Mouse (Mus musculus) CH12.LX (cell line): ENCODE data around the gene Olfr1410.
A peak's percentile ranks its signal among the peaks of the same experiment; 100 is the strongest.

Experiments
- CHD2 ChIP-seq: IDR thresholded peaks from 2 replicates; pipeline ENCODE4 v1.6.1; 2011; ENCODE audit warnings: low read length, improper control_type of control experiment
- CTCF ChIP-seq, 2 experiments: IDR thresholded peaks in 1 of 2; conservative IDR thresholded peaks in 1 of 2; 2 replicates each; pipeline ENCODE4 v1.5.1; 2011 to 2012; ENCODE audit warnings: low read depth in 2 of 2, low read length in 2 of 2, improper control_type of control experiment in 1 of 2, inconsistent platforms in 1 of 2, mild to moderate bottlenecking in 1 of 2, moderate library complexity in 1 of 2
- E2F4 ChIP-seq: IDR thresholded peaks from 2 replicates; pipeline ENCODE4 v1.6.1; 2011; ENCODE audit warnings: low read depth, low read length, improper control_type of control experiment; ENCODE audit not compliant: insufficient replicate concordance
- ELF1 ChIP-seq: IDR thresholded peaks from 2 replicates; pipeline ENCODE4 v1.6.1; 2014; ENCODE audit warnings: low read depth, mild to moderate bottlenecking, inconsistent platforms, low read length, improper control_type of control experiment
- MEF2A ChIP-seq: IDR thresholded peaks from 2 replicates; pipeline ENCODE4 v1.6.1; 2014; ENCODE audit warnings: low read depth, mild to moderate bottlenecking, inconsistent platforms, low read length, improper control_type of control experiment, borderline replicate concordance
- POLR2A ChIP-seq: IDR thresholded peaks from 2 replicates; pipeline ENCODE4 v1.6.1; 2011; ENCODE audit warnings: low read depth, mild to moderate bottlenecking, improper control_type of control experiment, low read length
- SIN3A ChIP-seq: IDR thresholded peaks from 2 replicates; pipeline ENCODE4 v1.6.1; 2012; ENCODE audit warnings: low read length, improper control_type of control experiment, inconsistent platforms
- USF2 ChIP-seq: conservative IDR thresholded peaks from 2 replicates; pipeline ENCODE4 v1.6.1; 2011; ENCODE audit warnings: low read depth, low read length, improper control_type of control experiment
- ZMIZ1 ChIP-seq: IDR thresholded peaks from 2 replicates; pipeline ENCODE4 v1.6.1; 2012; ENCODE audit warnings: low read depth, mild to moderate bottlenecking, inconsistent platforms, low read length, improper control_type of control experiment

DNA sequence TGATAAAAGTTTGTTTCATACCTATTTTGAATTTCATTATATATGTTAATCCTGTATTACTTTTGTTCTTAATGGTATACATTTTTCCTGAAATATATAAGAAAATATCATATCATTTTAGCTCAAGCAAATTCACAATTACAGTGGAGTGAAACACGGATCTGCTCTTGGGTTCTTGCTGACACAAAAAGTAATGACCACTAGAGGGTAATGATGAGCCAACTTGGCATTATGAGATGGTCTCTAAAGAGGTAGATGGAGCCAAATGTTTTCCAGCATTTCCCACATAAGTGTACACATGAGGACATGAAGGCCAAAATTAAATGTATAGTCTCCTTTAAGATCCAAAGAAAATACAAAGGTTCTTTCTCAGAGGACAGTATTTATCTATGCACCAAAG, 8.9 kb downstream of the Olfr1410 start:
- TF ChIP-seq MEF2A (no peak), POLR2A (no peak), CTCF (conservative IDR thresholded peaks at IDR 0.05 in 1 of 2, IDR thresholded peaks at IDR 0.05 in 1 of 2; ENCODE audit: low read depth in 2 of 2, low read length in 2 of 2) (peak; percentile 37 to 83; a peak in 3 of 4 replicates), E2F4 (no peak), ZMIZ1 (no peak), SIN3A (no peak), CHD2 (no peak), USF2 (no peak), ELF1 (no peak)
